Mouse (Mus musculus): ENCODE data around the gene Trabd2b.

- TF ChIP-seq CTCF (IDR thresholded peaks at IDR 0.05; ENCODE audit: borderline replicate concordance, extremely low read depth, insufficient read depth, insufficient read length) (no peak), POLR2A (IDR thresholded peaks at IDR 0.05; ENCODE audit: borderline replicate concordance, extremely low read depth, insufficient read depth, insufficient read length, poor library complexity, severe bottlenecking) (no peak)
These were observed 53.1 kb downstream of the Trabd2b start for GRCm38 (mm10) chr4:114459591-114459990.
